Mouse (Mus musculus) C2C12 (cell line): ENCODE data around the gene Cds1.

Experiments
- CEBPB ChIP-seq: IDR thresholded peaks from one replicate; pipeline ENCODE4 v1.6.1; 2011; ENCODE audit warnings: low read depth, mild to moderate bottlenecking, control low read depth, moderate library complexity
- CTCF ChIP-seq: IDR thresholded peaks from one replicate; pipeline ENCODE4 v1.5.1; 2011; ENCODE audit not compliant: control insufficient read depth, insufficient read depth, insufficient read length
- FOSL1 ChIP-seq: IDR thresholded peaks from one replicate; pipeline ENCODE4 v1.8.0; 2011; ENCODE audit warnings: mild to moderate bottlenecking, low read length; ENCODE audit not compliant: poor library complexity, insufficient read depth, severe bottlenecking
- MAX ChIP-seq: IDR thresholded peaks from one replicate; pipeline ENCODE4 v1.6.1; 2011; ENCODE audit warnings: mild to moderate bottlenecking, control low read depth
- MYOD1 ChIP-seq: IDR thresholded peaks from one replicate; pipeline ENCODE4 v1.6.1; 2011; ENCODE audit warnings: low read depth; ENCODE audit not compliant: control insufficient read depth, insufficient read length
- MYOG ChIP-seq: IDR thresholded peaks from one replicate; pipeline ENCODE4 v1.6.1; 2011; ENCODE audit not compliant: control insufficient read depth, insufficient read length; ENCODE audit errors: extremely low read depth
- USF1 ChIP-seq: IDR thresholded peaks from one replicate; pipeline ENCODE4 v1.6.1; 2011; ENCODE audit warnings: low read depth, mild to moderate bottlenecking, control low read depth, moderate library complexity

DNA sequence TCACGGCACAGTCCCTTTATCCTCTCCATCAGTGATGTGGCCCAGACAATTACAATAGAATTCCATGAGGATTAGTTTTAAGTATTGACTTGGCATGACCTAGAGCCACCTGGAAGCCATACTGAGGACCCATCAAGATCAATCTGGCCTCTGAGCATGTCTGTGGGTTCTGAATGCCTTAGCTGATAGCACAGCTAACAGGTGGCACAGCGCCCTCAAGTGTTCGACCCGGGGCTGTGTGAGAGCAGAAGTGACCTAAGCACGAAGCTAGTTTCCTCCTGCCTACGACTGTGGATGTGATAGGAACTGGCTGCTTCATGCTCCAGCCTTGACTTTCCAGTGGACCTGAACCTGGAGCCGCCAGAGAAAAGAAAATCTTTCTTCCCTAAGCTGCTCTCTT, 89.7 kb downstream of the Cds1 start:
- TF ChIP-seq CTCF (no peak), MAX (no peak), MYOG (no peak), USF1 (no peak), MYOD1 (no peak), FOSL1 (no peak), CEBPB (no peak)
